Mouse (Mus musculus): ENCODE results near the gene Armc12.

GRCm38 (mm10) chr17:28524831-28525430 lies 5.7 kb upstream of the Armc12 start:
- TF ChIP-seq POLR2A (IDR thresholded peaks at IDR 0.05; ENCODE audit: borderline replicate concordance, low read depth, low read length), result no peak
- no peak for TF ChIP-seq CTCF (IDR thresholded peaks at IDR 0.05; ENCODE audit: low read depth, low read length)

Measured in bone marrow macrophage, adult 2 months (primary cell).